Mouse (Mus musculus) bone marrow, adult 2 months (tissue): ENCODE results near the gene Kcnk12.

Experiments
- CTCF ChIP-seq: fragments of 200-500 bp; IDR thresholded peaks from 2 replicates; pipeline ENCODE4 v1.5.1; 2011; ENCODE audit warnings: low read length, control low read depth; ENCODE audit not compliant: control insufficient read depth, insufficient read depth
- POLR2A ChIP-seq: fragments of 200-500 bp; IDR thresholded peaks from 2 replicates; pipeline ENCODE4 v1.6.1; 2011; ENCODE audit warnings: low read depth, mild to moderate bottlenecking, control low read depth, low read length, borderline replicate concordance; ENCODE audit not compliant: control insufficient read depth

GRCm38 (mm10) chr17:87799948-87800340, 2.1 kb upstream of the Kcnk12 start:
- TF ChIP-seq CTCF (no peak), POLR2A (no peak)
